Mouse (Mus musculus) MEL (cell line): ENCODE data around the gene Gabrb3. TPM values are rescaled to one million over a fixed set of nuclear protein-coding genes. Genes with fewer than 3 reads are reported as not detected.

Experiments
- DNase-seq: peaks from one replicate; pipeline ENCODE4 v3.0.0; 2011; ENCODE audit warnings: low read depth, low spot score
- H3K27ac ChIP-seq: 2 replicates; pipeline ENCODE4 v1.5.1; 2012; ENCODE audit warnings: low read depth, mild to moderate bottlenecking, control low read depth, low read length, moderate library complexity; ENCODE audit not compliant: control insufficient read depth
- H3K27me3 ChIP-seq, 2 experiments: fragments of 150-350 bp in 1 of 2; sonication (generic) in 1 of 2; 2 replicates each; pipeline ENCODE4 v1.6.1; 2012; ENCODE audit warnings: low read length in 2 of 2, mild to moderate bottlenecking in 2 of 2, improper control_type of control experiment in 1 of 2, moderate library complexity in 1 of 2; ENCODE audit not compliant: insufficient read depth in 2 of 2, control insufficient read depth in 1 of 2
- H3K36me3 ChIP-seq, 2 experiments: 2 replicates each; pipeline ENCODE4 v1.6.1; 2012 to 2014; ENCODE audit warnings: low read length in 2 of 2, improper control_type of control experiment in 1 of 2, inconsistent platforms in 1 of 2, mild to moderate bottlenecking in 1 of 2; ENCODE audit not compliant: insufficient read depth in 2 of 2, control insufficient read depth in 1 of 2
- H3K4me1 ChIP-seq, 2 experiments: fragments of 150-350 bp in 1 of 2; sonication (generic) in 1 of 2; 2 replicates each; pipeline ENCODE4 v1.6.1; 2012; ENCODE audit warnings: low read length in 2 of 2, improper control_type of control experiment in 1 of 2, mild to moderate bottlenecking in 1 of 2; ENCODE audit not compliant: insufficient read depth in 2 of 2, control insufficient read depth in 1 of 2
- H3K4me3 ChIP-seq, 2 experiments: fragments of 150-350 bp in 1 of 2; sonication (generic) in 1 of 2; 2 replicates each; pipeline ENCODE4 v1.5.1; 2012; ENCODE audit warnings: low read depth in 2 of 2, low read length in 2 of 2, mild to moderate bottlenecking in 2 of 2, moderate library complexity in 2 of 2, control low read depth in 1 of 2, improper control_type of control experiment in 1 of 2; ENCODE audit not compliant: control insufficient read depth in 1 of 2, insufficient read depth in 1 of 2
- H3K79me2 ChIP-seq: 2 replicates; pipeline ENCODE4 v1.6.1; 2012; ENCODE audit warnings: mild to moderate bottlenecking, low read length, moderate library complexity; ENCODE audit not compliant: control insufficient read depth, poor library complexity, insufficient read depth
- H3K9ac ChIP-seq: 2 replicates; pipeline ENCODE4 v1.6.1; 2012; ENCODE audit warnings: low read depth, mild to moderate bottlenecking, control low read depth, low read length, moderate library complexity; ENCODE audit not compliant: control insufficient read depth, poor library complexity, severe bottlenecking
- H3K9me3 ChIP-seq: fragments of 150-350 bp; sonication (generic); replicated peaks from 2 replicates; pipeline ENCODE4 v1.6.1; 2012; ENCODE audit warnings: mild to moderate bottlenecking, low read length, improper control_type of control experiment, moderate library complexity; ENCODE audit not compliant: insufficient read depth
- CHD1 ChIP-seq: IDR thresholded peaks from 2 replicates; pipeline ENCODE4 v1.6.1; 2012; ENCODE audit warnings: low read depth, mild to moderate bottlenecking, inconsistent platforms, low read length, improper control_type of control experiment
- E2F4 ChIP-seq: IDR thresholded peaks from 2 replicates; pipeline ENCODE4 v1.6.1; 2011; ENCODE audit warnings: low read depth, low read length, improper control_type of control experiment, borderline replicate concordance
- ELF1 ChIP-seq: IDR thresholded peaks from 2 replicates; pipeline ENCODE4 v1.6.1; 2014; ENCODE audit warnings: low read depth, mild to moderate bottlenecking, inconsistent platforms, low read length, improper control_type of control experiment, moderate library complexity
- EP300 ChIP-seq, 2 experiments: IDR thresholded peaks; 2 replicates each; pipeline ENCODE4 v1.6.1; 2011; ENCODE audit warnings: improper control_type of control experiment in 2 of 2, low read length in 2 of 2, low read depth in 1 of 2, mild to moderate bottlenecking in 1 of 2
- ETS1 ChIP-seq: IDR thresholded peaks from 2 replicates; pipeline ENCODE4 v1.6.1; 2012; ENCODE audit warnings: low read depth, mild to moderate bottlenecking, inconsistent platforms, low read length, improper control_type of control experiment, moderate library complexity
- GABPA ChIP-seq: IDR thresholded peaks from 2 replicates; pipeline ENCODE4 v1.6.1; 2012; ENCODE audit warnings: low read depth, mild to moderate bottlenecking, inconsistent platforms, low read length, improper control_type of control experiment, moderate library complexity
- HCFC1 ChIP-seq: IDR thresholded peaks from 2 replicates; pipeline ENCODE4 v1.6.1; 2012; ENCODE audit warnings: low read depth, mild to moderate bottlenecking, inconsistent platforms, low read length, improper control_type of control experiment, moderate library complexity
- KAT2A ChIP-seq: conservative IDR thresholded peaks from 2 replicates; pipeline ENCODE4 v1.6.1; 2012; ENCODE audit warnings: low read depth, low read length, improper control_type of control experiment, inconsistent platforms
- MYB ChIP-seq: IDR thresholded peaks from 2 replicates; pipeline ENCODE4 v1.6.1; 2011; ENCODE audit warnings: mild to moderate bottlenecking, low read depth, low read length, improper control_type of control experiment
- MYC ChIP-seq: IDR thresholded peaks from 2 replicates; pipeline ENCODE4 v1.6.1; 2011; ENCODE audit warnings: low read depth, mild to moderate bottlenecking, low read length, improper control_type of control experiment, moderate library complexity
- NRF1 ChIP-seq: IDR thresholded peaks from 2 replicates; pipeline ENCODE4 v1.6.1; 2014; ENCODE audit warnings: low read depth, mild to moderate bottlenecking, inconsistent platforms, low read length, improper control_type of control experiment, moderate library complexity; ENCODE audit not compliant: poor library complexity, insufficient read depth, severe bottlenecking
- POLR2A ChIP-seq, 2 experiments: IDR thresholded peaks; 2 replicates each; pipeline ENCODE4 v1.6.1; 2011 to 2012; ENCODE audit warnings: low read length in 2 of 2, mild to moderate bottlenecking in 2 of 2, control low read depth in 1 of 2, improper control_type of control experiment in 1 of 2, low read depth in 1 of 2, moderate library complexity in 1 of 2; ENCODE audit not compliant: control insufficient read depth in 1 of 2, insufficient read depth in 1 of 2, poor library complexity in 1 of 2
- POLR2AphosphoS2 ChIP-seq: IDR thresholded peaks from 2 replicates; pipeline ENCODE4 v1.6.1; 2011; ENCODE audit warnings: low read length, improper control_type of control experiment
- POLR2AphosphoS5 ChIP-seq: IDR thresholded peaks from 2 replicates; pipeline ENCODE4 v1.6.1; 2012; ENCODE audit warnings: low read depth, borderline replicate concordance, mild to moderate bottlenecking, inconsistent platforms, low read length, moderate library complexity, mixed read lengths
- RAD21 ChIP-seq: IDR thresholded peaks from 2 replicates; pipeline ENCODE4 v1.6.1; 2011; ENCODE audit warnings: mild to moderate bottlenecking, low read depth, low read length, improper control_type of control experiment
- SMC3 ChIP-seq: IDR thresholded peaks from 2 replicates; pipeline ENCODE4 v1.6.1; 2011; ENCODE audit warnings: low read depth, low read length, improper control_type of control experiment
- TAL1 ChIP-seq: IDR thresholded peaks from 2 replicates; pipeline ENCODE4 v1.6.1; 2012; ENCODE audit warnings: mild to moderate bottlenecking, inconsistent platforms, low read length, moderate library complexity, mixed read lengths
- USF1 ChIP-seq: IDR thresholded peaks from 2 replicates; pipeline ENCODE4 v1.6.1; 2014; ENCODE audit warnings: low read depth, mild to moderate bottlenecking, inconsistent platforms, low read length, improper control_type of control experiment, moderate library complexity
- ZC3H11A ChIP-seq: IDR thresholded peaks from 2 replicates; pipeline ENCODE4 v1.6.1; 2012; ENCODE audit warnings: low read depth, mild to moderate bottlenecking, inconsistent platforms, low read length, improper control_type of control experiment
- ZKSCAN1 ChIP-seq: IDR thresholded peaks from 2 replicates; pipeline ENCODE4 v1.6.1; 2012; ENCODE audit warnings: low read depth, mild to moderate bottlenecking, inconsistent platforms, low read length, improper control_type of control experiment, moderate library complexity
- polyA plus RNA-seq, 2 experiments: library from polyadenylated mRNA; stranded (reverse) in 1 of 2; unstranded in 1 of 2; fragments of >175 nt in 1 of 2; fragments of >200 nt in 1 of 2; gene quantifications; 2 replicates each; pipeline versions ENCODE4 v1.2.1 to v1.2.4; 2012; ENCODE audit warnings: low replicate concordance in 2 of 2, low read depth in 1 of 2; ENCODE audit not compliant: insufficient read length in 2 of 2, insufficient read depth in 1 of 2, missing spikeins in 1 of 2
- total RNA-seq: library from RNA; depleted of rRNA; stranded (reverse); fragments of 300-350 nt; gene quantifications from 2 replicates; pipeline ENCODE4 v1.2.3, GENCODE M21; 2012

Gene Gabrb3
- total and polyA plus RNA-seq, 3 experiments: not detected

GRCm38 (mm10) chr7:57421044-57421443 is 1.6 kb downstream of the Gabrb3 start:
- Histone ChIP-seq H3K79me2 (no peaks in the 10 kb centered on the region), H3K4me1 (no peaks in the 10 kb centered on the region), H3K9me3 (no peaks in the 10 kb centered on the region), H3K4me3 (no peak overlapping the region), H3K27me3 (no peaks in the 10 kb centered on the region), H3K9ac (no peak overlapping the region), H3K27ac (no peak overlapping the region), H3K36me3 (no peaks in the 10 kb centered on the region)
- TF ChIP-seq RAD21 (no peak), NRF1 (no peak), ZC3H11A (no peak), KAT2A (no peak), ZKSCAN1 (no peak), SMC3 (no peak), MYB (no peak), USF1 (no peak), EP300 (IDR thresholded peaks at IDR 0.05; ENCODE audit: low read depth in 1 of 2, low read length in 2 of 2) (no peak), TAL1 (no peak), HCFC1 (no peak), GABPA (no peak)
- DNase-seq: no peak

DNA sequence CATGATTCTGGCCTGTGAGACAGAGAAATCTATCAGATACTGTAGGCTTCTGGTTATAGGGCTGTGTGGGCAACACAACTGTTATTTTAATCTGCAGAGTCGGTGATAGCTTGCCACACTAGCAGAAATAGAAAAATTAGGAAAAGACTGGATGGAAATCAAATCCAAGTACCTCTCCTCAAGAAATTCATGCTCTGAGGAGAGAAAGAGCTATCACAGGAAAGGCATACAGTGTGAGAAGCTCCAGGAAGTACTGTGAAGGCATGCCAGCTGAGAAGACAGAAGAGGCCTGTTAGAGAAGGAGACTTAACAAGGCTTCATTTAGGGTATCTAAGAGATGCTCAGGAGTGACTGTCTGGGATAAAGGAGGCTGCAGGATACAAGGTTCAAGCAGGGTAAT is 3.2 kb downstream of the Gabrb3 start:
- H3K9me3 ChIP-seq: no peaks in the 10 kb centered on the region
- H3K36me3 ChIP-seq: no peaks in the 10 kb centered on the region
- no peaks in the 10 kb centered on the region for H3K79me2 ChIP-seq
- TF ChIP-seq ZKSCAN1 (no peak), RAD21 (no peak), POLR2A (IDR thresholded peaks at IDR 0.05; ENCODE audit: control insufficient read depth in 1 of 2, insufficient read depth in 1 of 2, low read depth in 1 of 2, low read length in 2 of 2, poor library complexity in 1 of 2) (no peak), MYC (no peak), CHD1 (no peak), POLR2AphosphoS2 (no peak), TAL1 (no peak), EP300 (IDR thresholded peaks at IDR 0.05; ENCODE audit: low read depth in 1 of 2, low read length in 2 of 2) (no peak), SMC3 (no peak), E2F4 (no peak), NRF1 (no peak), ETS1 (no peak), ELF1 (no peak), POLR2AphosphoS5 (no peak)
- no peak overlapping the region for H3K4me3 ChIP-seq
- no peaks in the 10 kb centered on the region for H3K27me3 ChIP-seq
- DNase-seq: no peak
- no peak overlapping the region for H3K27ac ChIP-seq
- H3K9ac ChIP-seq: no peak overlapping the region
- no peaks in the 10 kb centered on the region for H3K4me1 ChIP-seq
